Mouse (Mus musculus) embryo, embryonic 10.5 days (tissue): ENCODE measurements around the gene Slc35a1.

Source experiments
- DNase-seq: peaks from one replicate; pipeline ENCODE4 v3.0.0-alpha.2; 2015; ENCODE audit warnings: low spot score

Gene Slc35a1

DNA sequence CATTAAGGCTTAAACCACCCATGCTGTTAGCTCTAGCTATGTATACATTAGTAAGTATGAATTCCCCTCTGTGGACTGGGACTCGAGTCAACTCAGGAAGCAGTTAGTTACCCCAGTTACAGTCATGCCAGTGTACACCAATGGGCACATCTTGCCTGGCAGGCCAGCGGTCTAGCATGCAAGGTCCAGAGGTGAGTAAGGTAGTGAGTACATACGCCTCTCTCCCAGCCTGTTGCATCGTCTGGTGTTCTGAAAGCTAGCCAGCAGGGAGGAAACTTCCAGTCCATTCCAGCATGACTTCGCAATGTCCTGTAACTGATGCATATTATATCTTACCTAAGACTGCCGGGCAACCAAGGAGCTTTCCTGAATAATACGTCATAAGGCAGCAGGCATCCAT lies 34.1 kb downstream of the Slc35a1 start:
- no peak for DNase-seq

DNA sequence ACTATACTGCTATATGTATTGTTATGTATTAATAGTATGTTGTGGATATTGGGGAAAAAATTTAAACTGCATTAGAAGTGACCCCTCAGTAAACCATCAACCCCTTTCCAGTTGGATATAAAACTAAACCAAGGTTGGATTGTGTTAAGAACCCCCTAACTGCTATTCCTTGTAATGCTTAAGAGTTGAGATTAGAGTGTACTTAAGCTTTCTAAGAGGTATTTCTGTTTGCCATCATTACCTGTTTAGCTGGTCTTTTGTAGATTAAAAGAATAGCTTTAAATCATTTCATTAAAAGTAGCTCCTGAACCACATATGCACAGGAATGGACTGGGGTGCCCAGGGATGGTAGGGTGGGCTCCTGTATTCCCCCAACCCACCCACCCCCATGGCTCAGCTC lies 42.5 kb downstream of the Slc35a1 start:
- no peak for DNase-seq

DNA sequence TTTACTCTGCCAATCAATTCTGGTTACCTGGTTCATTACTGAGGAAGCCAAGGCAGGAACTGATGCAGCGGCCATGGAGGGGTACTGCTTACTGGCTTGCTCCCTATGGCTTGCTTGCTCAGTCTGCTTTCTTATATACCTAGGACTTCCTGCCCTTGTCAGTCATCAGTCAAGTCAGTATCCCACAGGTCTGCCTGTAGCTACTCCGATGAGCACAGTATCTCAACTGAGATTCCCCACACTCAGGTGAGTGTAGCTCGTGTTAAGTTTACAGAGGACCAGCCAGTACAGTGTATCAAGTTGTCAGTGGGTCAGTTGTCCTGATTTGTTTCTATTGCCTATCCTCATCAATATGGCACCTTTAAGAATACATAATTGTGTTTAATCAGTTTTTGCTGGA lies 46.5 kb downstream of the Slc35a1 start:
- DNase-seq = no peak

DNA sequence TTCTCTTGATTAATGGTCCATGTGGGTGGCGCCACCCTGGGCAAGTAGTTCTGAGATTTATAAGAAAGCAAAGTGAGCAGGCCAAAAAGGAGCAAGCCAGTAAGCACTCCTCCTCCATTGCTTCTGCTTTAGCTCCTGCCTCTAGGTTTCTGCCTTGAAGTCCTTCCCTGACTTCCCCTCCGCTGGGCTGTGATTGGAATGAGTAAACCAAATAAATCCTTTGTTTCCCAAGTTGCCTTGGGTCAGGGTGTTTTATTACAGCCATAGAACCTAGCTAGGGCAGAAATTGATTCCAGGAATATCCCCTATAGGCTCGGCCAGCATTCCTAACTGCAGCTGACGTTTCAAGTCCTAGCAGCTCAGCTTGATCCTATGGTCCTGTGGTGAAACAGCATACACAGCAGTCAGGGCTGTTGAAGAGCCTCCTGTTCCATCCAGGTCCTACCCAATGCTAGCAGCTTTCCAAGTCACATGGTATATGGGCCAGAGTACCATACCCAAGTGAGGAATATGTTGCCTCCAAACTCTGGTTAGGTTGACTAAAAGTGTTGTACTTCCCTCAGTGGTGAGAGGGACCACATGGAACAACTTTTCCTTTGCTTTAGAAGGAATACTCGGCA lies 47.4 kb downstream of the Slc35a1 start:
- no peak for DNase-seq

DNA sequence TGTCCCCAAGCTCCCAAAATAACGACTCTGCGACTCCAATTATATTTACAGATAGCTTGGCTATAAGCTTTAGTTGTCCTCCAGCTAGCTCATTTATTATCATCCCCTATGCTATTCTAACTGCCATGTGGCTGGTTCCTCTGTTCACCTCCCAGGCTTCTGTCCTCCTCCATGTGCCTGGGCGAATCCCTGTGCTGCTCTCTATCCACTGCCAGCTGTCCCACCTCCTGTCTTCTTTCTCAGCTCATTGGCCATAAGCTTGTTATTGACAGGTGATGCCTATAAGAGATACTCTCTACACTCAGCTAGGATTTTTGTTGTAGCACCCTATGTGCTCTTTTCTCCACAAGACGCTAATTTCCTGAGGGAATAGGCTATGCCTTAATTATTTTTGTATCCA lies 49.4 kb downstream of the Slc35a1 start:
- DNase-seq = no peak

DNA sequence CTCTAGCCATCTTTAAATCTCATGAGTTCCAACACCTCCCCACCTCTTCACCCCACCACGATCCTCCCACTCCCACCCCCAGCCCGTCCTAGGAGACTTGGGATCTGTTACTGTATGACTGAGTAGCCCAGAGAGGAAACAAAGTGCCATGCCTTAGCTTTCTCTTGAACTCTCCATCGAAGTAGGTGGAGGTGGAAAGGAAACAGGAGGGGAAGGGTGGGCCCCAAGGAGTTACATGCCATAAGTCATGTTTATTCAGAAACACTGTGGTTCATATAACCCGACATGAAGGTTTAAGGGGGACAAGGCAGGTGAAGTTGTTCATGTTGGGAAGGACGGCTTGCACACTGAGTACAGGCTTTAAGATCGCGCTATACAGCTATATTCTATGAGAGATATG lies 49.9 kb downstream of the Slc35a1 start:
- no peak for DNase-seq

DNA sequence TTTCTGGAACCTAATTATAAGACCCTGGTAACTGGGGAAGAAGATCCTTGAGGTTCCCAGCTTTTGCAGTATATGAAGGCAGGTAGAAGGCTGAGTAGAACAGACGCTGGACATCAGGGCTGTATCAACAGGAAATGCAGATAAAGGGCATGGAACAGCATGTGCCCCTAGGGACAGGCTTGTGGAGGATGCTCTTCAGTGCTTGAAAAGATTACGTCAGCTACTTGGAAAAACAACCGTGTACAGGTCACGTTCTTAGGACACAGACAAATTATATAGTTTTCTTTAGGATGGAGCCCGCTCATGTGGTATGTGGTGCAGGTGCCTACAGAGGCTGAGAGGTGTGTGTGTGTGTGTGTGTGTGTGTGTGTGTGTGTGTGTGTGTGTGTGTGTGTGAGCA lies 51.2 kb downstream of the Slc35a1 start:
- DNase-seq = no peak

DNA sequence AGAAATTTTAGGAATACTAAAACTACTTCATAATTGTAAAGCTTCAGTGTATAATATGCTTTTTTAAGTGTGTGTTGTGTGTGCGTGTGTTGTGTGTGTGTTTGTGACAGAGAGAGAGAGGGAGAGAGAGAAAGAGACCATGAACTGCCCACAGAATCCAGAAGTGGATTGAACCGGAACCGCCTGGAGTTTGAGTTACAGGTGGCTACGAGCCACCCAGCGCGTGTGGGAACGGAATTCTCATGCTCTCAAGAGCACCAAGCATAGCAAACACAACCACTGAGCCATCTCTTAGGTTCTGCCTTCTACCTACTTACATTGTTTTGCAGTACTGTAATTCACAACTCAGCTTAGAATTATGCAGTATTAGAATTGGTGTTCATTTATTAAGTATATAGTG lies 53.1 kb downstream of the Slc35a1 start:
- DNase-seq = no peak

DNA sequence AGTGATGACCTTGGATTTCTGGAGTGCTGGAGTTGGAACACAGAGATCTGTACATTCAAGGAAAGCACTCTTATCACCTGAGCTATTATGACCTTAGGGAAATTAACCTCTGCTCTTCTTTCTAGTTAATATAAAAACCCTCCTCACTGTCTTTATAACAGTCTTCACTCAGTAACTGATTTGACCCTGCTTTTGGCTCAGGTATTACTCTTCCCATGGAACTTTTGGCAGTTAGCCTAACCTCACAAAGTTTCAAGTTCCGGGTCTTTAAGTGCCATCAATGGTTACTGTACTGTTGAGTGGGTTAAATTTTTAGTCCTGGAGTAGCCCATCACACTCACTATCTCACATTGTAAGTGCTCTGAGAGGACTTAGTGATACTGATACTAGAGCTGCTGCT lies 57.3 kb downstream of the Slc35a1 start:
- no peak for DNase-seq

DNA sequence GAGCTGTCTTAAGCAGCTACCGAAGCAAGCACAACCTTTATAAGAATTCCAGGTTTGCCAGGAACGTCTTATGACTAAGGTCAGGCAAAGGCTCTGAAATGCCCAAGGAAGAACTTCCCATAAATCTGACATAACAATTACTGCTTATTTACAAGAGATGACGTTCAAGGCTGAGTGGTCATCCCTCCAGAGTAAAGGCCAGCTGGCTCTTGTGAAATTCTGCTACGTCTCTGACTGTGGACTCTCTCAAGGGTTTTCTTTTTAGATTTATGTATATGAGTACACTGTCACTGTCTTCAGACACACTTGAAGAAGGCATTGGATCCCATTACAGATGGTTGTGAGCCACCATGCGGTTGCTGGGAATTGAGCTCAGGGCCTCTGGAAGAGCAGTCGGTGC lies 60.8 kb downstream of the Slc35a1 start:
- no peak for DNase-seq

DNA sequence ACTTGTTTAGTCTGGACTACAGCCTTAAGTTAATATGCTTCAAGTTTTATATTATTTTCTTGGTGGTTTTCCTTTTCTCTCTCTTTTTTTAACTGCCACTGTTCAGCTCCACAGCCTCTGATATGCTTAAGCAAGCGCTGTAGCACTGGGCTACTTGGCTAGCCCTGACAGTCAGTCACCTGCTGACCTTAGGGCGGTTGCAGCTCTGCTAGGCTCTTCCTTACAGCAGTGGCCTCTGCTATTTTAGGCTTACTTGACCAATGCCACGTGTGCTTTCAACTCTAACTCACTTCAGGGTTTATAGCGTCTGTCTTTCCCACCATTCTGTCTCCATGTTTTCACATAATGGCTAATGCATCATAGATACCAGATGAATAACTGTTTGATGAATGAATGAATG lies 61.7 kb downstream of the Slc35a1 start:
- no peak for DNase-seq

DNA sequence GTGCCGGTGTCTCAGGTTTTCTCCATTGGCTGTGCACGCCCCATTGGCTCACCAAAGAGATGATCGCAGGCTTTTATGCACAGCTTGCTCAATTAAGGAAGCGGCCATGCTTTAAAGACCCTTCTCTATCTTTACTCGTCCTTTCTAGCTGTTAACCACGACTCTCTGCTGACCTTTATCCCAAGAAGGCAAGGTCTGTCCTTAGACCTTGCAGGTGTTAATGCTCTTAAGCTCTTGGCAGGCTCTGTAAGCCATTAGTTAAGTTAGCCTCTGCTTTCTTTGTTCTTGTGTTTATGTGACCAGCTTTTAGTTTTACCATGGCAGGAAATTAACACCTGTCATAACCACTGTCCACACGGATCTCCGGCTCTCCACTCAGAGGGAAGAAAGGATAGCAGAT lies 71.1 kb downstream of the Slc35a1 start:
- DNase-seq = no peak

DNA sequence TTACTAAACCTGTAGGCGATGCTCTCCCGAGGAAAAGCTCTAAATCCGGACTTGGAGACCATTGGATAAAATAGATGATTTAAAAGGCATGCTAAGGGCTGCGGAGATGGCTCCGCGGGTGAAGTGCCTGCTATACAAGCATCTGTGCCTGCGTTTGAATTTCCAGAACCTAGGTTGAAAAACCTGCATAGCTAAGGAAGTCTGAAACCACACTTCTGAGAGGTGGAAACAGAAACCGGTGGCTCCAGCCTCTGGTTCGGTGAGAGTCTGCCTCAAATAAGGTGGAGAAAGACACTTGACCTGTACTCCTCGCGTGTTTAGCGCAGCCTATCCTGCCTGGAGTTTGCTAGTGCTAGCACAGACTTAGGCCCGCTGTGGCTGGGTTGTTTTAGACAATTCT lies 71.9 kb downstream of the Slc35a1 start:
- DNase-seq = no peak

DNA sequence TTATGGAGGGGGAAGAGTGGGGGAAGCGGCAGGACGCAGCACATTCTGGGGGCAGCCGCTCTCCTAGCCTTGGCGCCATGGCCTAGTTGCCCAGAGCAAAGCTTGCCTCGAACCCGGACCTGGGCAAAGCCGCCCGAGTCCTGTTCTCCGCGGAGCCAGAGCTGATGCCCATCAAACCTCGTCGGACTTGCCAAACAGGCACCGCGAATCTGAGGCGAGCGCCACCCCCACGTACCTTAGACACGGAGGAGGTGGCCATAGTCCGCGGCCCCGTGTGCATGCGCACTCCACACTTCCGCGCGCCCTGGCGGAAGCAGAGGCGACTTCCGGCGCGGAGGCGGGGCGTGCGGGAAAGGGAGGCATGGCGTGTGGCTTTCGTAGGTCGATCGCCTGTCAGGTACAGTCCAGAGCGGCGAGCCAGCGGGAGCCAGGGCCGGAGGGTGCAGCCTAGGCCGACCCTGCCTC lies 72.6 kb downstream of the Slc35a1 start, which contains the start of the genes Orc3 and Rars2:
TSS of gene Orc3 (minus strand) at position 315 of the 465 bp plus-strand sequence.
TSS of gene Rars2 (plus strand) at position 328 of the 465 bp plus-strand sequence.
- DNase-seq = peak; percentile 91

DNA sequence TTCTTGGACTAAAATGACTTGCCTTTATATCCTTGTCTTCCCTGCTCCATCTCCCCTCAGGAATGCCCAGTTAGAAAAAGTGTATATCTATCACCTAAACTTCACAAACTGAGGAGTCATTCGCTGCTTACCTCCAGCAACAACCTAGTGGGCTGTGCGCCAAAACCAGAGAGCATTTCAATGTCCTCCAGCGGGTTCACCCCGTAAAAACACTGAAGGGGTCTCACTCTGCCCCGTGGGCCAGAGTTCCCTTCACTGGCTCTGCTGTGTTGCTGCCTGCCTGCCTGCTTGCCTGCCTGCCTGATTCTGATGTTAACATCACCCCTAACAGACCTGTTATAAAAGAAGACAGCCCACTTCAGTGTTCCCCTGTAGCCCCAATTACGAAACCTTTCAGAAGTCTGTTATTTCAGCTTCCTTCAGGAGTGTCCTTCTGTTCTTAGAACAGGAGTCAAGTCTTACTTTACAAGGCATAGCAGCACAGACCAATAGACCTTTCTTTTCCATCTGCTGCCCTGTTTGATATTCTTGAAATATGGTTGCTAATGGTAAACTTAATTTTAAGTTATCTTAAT lies 73.6 kb downstream of the Slc35a1 start:
- DNase-seq = peak; percentile 5
